Mouse (Mus musculus) small intestine, adult 2 months (tissue): ENCODE measurements around the gene Vwa5b1.

Experiments
- CTCF ChIP-seq: fragments of 200-500 bp; IDR thresholded peaks from 2 replicates; pipeline ENCODE4 v1.5.1; 2012; ENCODE audit warnings: low read depth, mild to moderate bottlenecking, control low read depth, inconsistent platforms, low read length, moderate library complexity, mixed read lengths; ENCODE audit not compliant: insufficient replicate concordance, insufficient read length; ENCODE audit errors: extremely low read depth
- POLR2A ChIP-seq: fragments of 200-500 bp; IDR thresholded peaks from 2 replicates; pipeline ENCODE4 v1.6.1; 2012; ENCODE audit warnings: low read depth, mild to moderate bottlenecking, control low read depth, inconsistent platforms, low read length, moderate library complexity

DNA sequence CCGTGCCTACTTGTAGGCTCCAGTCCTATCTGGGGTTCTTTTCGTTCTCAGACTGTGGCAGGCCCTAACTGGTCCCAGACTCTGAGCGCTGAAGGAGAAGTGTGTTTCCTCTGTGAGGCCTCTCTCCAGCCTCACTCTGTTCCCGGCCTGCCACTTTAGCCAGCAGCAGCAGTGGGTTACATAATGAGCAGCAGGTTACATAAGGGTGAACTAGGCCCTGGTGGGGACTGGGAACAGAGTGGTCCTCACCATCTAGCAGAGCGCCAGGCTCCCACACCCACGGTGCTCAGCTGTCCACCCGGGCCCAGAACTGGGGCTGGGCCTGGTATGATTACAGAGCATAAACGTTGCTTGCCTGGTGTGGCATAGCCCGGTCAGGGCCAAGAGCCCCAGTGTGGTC, 110.9 kb downstream of the Vwa5b1 start:
- TF ChIP-seq POLR2A (no peak), CTCF (no peak)
